Mouse (Mus musculus): Measurements from ENCODE around the gene Kctd12. TPM values are rescaled to one million over a fixed set of nuclear protein-coding genes. Genes with fewer than 3 reads are reported as not detected.

Kctd12 gene
- total and polyA plus RNA-seq, 2 experiments, result 3.8 to 7.2 TPM

- WGBS, result 86% methylated on average over 5 of the region's 5 CpGs
- TF ChIP-seq POLR2A (IDR thresholded peaks at IDR 0.05; ENCODE audit: extremely low read depth, insufficient read depth, low read length) (no peak), CTCF (IDR thresholded peaks at IDR 0.05; ENCODE audit: low read depth, low read length) (no peak)
Measured at GRCm38 (mm10) chr14:102987626-102988025, 5.2 kb upstream of the Kctd12 start.

GRCm38 (mm10) chr14:102983686-102984085 is 1.2 kb upstream of the Kctd12 start:
- H3K79me2 ChIP-seq (ENCODE audit: control insufficient read depth, insufficient read depth, low read length), result no peaks in the 10 kb centered on the region
- no peak overlapping the region for H3K9ac ChIP-seq (ENCODE audit: low read depth, low read length)
- H3K4me3 ChIP-seq (ENCODE audit: insufficient read depth, low read depth, low read length), result no peak overlapping the region
- no peak for TF ChIP-seq POLR2A (IDR thresholded peaks at IDR 0.05; ENCODE audit: extremely low read depth, insufficient read depth, low read length)
- TF ChIP-seq CTCF (IDR thresholded peaks at IDR 0.05; ENCODE audit: low read depth, low read length), result no peak
- no peaks in the 10 kb centered on the region for H3K27me3 ChIP-seq (ENCODE audit: control insufficient read depth, insufficient read depth, low read length)
- no peak overlapping the region for H3K27ac ChIP-seq (replicated peaks; ENCODE audit: insufficient read depth, low read depth, low read length)
- peaks cover 3% of the 10 kb centered on the region; the same call in 1 of the 2 replicates for H3K4me1 ChIP-seq (ENCODE audit: control insufficient read depth, insufficient read depth, low read length)
- 70% methylated on average over 8 of the region's 8 CpGs for WGBS
- no peak for DNase-seq (ENCODE audit: extremely low read depth, low read depth, low spot score)
- H3K36me3 ChIP-seq (ENCODE audit: control insufficient read depth, insufficient read depth, low read length), result no peaks in the 10 kb centered on the region

More at GRCm38 (mm10) chr14:102987626-102988025, 5.2 kb upstream of the Kctd12 start:
- no peaks in the 10 kb centered on the region for H3K79me2 ChIP-seq (ENCODE audit: control insufficient read depth, insufficient read depth, low read length)
- no peaks in the 10 kb centered on the region for H3K36me3 ChIP-seq (ENCODE audit: control insufficient read depth, insufficient read depth, low read length)
- H3K27me3 ChIP-seq (ENCODE audit: control insufficient read depth, insufficient read depth, low read length), result no peaks in the 10 kb centered on the region
- no peak overlapping the region for H3K27ac ChIP-seq (replicated peaks; ENCODE audit: insufficient read depth, low read depth, low read length)
- H3K9ac ChIP-seq (ENCODE audit: low read depth, low read length), result no peak overlapping the region
- no peaks in the 10 kb centered on the region for H3K4me1 ChIP-seq (ENCODE audit: control insufficient read depth, insufficient read depth, low read length)
- H3K4me3 ChIP-seq (ENCODE audit: insufficient read depth, low read depth, low read length), result no peak overlapping the region
- no peak for DNase-seq (ENCODE audit: extremely low read depth, low read depth, low spot score)

- H3K27me3 ChIP-seq (ENCODE audit: control insufficient read depth, insufficient read depth, low read length), result no peaks in the 10 kb centered on the region
- peak; percentile 26 for DNase-seq (ENCODE audit: extremely low read depth, low read depth, low spot score)
- H3K79me2 ChIP-seq (ENCODE audit: control insufficient read depth, insufficient read depth, low read length), result no peaks in the 10 kb centered on the region
- peak overlapping the region; percentile 73 for H3K4me3 ChIP-seq (ENCODE audit: insufficient read depth, low read depth, low read length)
- H3K9ac ChIP-seq (ENCODE audit: low read depth, low read length), result peak overlapping the region; percentile 85
- H3K36me3 ChIP-seq (ENCODE audit: control insufficient read depth, insufficient read depth, low read length), result no peaks in the 10 kb centered on the region
- peaks cover 3% of the 10 kb centered on the region; the same call in 1 of the 2 replicates for H3K4me1 ChIP-seq (ENCODE audit: control insufficient read depth, insufficient read depth, low read length)
- H3K27ac ChIP-seq (replicated peaks; ENCODE audit: insufficient read depth, low read depth, low read length), result peak overlapping the region; percentile 52; the same call in 1 of the 2 replicates
- no peak for TF ChIP-seq CTCF (IDR thresholded peaks at IDR 0.05; ENCODE audit: low read depth, low read length)
- TF ChIP-seq POLR2A (IDR thresholded peaks at IDR 0.05; ENCODE audit: extremely low read depth, insufficient read depth, low read length), result peak; percentile 96
- under 1% methylated on average over 74 of the region's 76 CpGs for WGBS
Measured at GRCm38 (mm10) chr14:102982016-102982626, 316 bp downstream of the Kctd12 start.

- H3K4me1 ChIP-seq (ENCODE audit: control insufficient read depth, insufficient read depth, low read length), result peaks cover 3% of the 10 kb centered on the region; the same call in 1 of the 2 replicates
- peak overlapping the region; percentile 73 for H3K4me3 ChIP-seq (ENCODE audit: insufficient read depth, low read depth, low read length)
- no peaks in the 10 kb centered on the region for H3K36me3 ChIP-seq (ENCODE audit: control insufficient read depth, insufficient read depth, low read length)
- H3K27ac ChIP-seq (replicated peaks; ENCODE audit: insufficient read depth, low read depth, low read length), result peak overlapping the region; percentile 52; the same call in 1 of the 2 replicates
- no peak for TF ChIP-seq POLR2A (IDR thresholded peaks at IDR 0.05; ENCODE audit: extremely low read depth, insufficient read depth, low read length)
- TF ChIP-seq CTCF (IDR thresholded peaks at IDR 0.05; ENCODE audit: low read depth, low read length), result peak; percentile 37; the same call in 1 of the 2 replicates
- peak overlapping the region; percentile 85 for H3K9ac ChIP-seq (ENCODE audit: low read depth, low read length)
- peak; percentile 23 for DNase-seq (ENCODE audit: extremely low read depth, low read depth, low spot score)
- no peaks in the 10 kb centered on the region for H3K79me2 ChIP-seq (ENCODE audit: control insufficient read depth, insufficient read depth, low read length)
- under 1% methylated on average over 62 of the region's 62 CpGs for WGBS
- H3K27me3 ChIP-seq (ENCODE audit: control insufficient read depth, insufficient read depth, low read length), result no peaks in the 10 kb centered on the region
Measured at GRCm38 (mm10) chr14:102981441-102982015, 909 bp downstream of the Kctd12 start.

- Histone ChIP-seq H3K4me1 (ENCODE audit: control insufficient read depth, insufficient read depth, low read length) (peaks cover 3% of the 10 kb centered on the region; the same call in 1 of the 2 replicates), H3K4me3 (ENCODE audit: insufficient read depth, low read depth, low read length) (peak overlapping the region; percentile 73), H3K79me2 (ENCODE audit: control insufficient read depth, insufficient read depth, low read length) (no peaks in the 10 kb centered on the region), H3K27me3 (ENCODE audit: control insufficient read depth, insufficient read depth, low read length) (no peaks in the 10 kb centered on the region), H3K36me3 (ENCODE audit: control insufficient read depth, insufficient read depth, low read length) (no peaks in the 10 kb centered on the region), H3K27ac (replicated peaks; ENCODE audit: insufficient read depth, low read depth, low read length) (no peak overlapping the region), H3K9ac (ENCODE audit: low read depth, low read length) (peak overlapping the region; percentile 85; the same call in 1 of the 2 replicates)
- TF ChIP-seq CTCF (IDR thresholded peaks at IDR 0.05; ENCODE audit: low read depth, low read length) (no peak), POLR2A (IDR thresholded peaks at IDR 0.05; ENCODE audit: extremely low read depth, insufficient read depth, low read length) (no peak)
- DNase-seq (ENCODE audit: extremely low read depth, low read depth, low spot score), result no peak
- 4% methylated on average over 14 of the region's 14 CpGs for WGBS
Measured at GRCm38 (mm10) chr14:102980986-102981385, 1.5 kb downstream of the Kctd12 start.

Measured in liver, adult 2 months (tissue).